ENCODE assay signal across 8 mouse cellular contexts in the genomic region with DNA sequence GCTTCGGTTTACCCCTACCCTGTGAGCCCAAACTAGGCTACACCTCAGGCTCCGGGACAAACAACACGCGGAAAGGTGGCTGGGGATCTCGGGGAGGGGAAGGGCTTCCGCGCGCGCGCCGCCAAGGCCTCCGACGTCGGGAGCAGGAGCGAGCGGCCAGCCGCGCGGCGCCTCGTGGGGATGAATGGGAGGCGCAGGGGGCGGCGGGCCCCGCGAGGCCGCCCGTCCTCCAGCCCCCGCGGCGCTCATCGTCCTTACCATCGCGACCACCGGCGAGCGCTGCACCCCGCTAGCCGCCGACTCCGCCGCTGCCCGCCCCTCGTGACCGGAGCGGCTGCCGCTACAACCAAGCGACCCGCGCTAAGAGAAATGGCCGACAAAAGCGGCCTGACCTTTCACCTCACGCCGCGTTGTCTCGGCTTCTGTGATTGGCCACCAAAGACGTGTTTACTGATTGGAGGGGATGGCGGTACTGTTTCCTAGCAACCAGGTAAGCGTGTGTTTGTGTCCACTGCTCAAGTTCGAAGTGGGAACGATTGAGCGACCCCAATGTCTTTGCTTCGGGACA. TPM values are rescaled to one million over a fixed set of nuclear protein-coding genes. Genes with fewer than 3 reads are reported as not detected.
A peak's percentile ranks its signal among the peaks of the same experiment; 100 is the strongest.
DNase-seq lines count a peak whose midpoint lies in the region; ATAC-seq lines count a peak whose summit lies in the region.

Gene Snrpf (minus strand): TSS at position 426 of the 568 bp plus-strand sequence.

- DNase-seq in MEL-GATA-1-ER (ENCODE audit: extremely low read depth, low read depth), result peak; percentile 88
- peak; percentile 95 for DNase-seq in cerebellum, adult 8-10 months
- peak; percentile 98 for DNase-seq in forelimb bud, embryonic 11.5 days (ENCODE audit: low read depth, low spot score)
- peak; percentile 95 for DNase-seq in layer of hippocampus, adult 9-10 months (ENCODE audit: low spot score)
- peak; percentile 92 for DNase-seq in ovary, postnatal 10 days (ENCODE audit: low spot score)
- DNase-seq in thymus, postnatal 10 days (ENCODE audit: low spot score in 2 of 2), result peak; percentile 85 to 90

- under 1% methylated on average over 62 of the region's 63 CpGs for WGBS in lung, embryonic 16.5 days

- H3K4me3 ChIP-seq in lung, embryonic 16.5 days (ENCODE audit: low read length), result peak within 1 kb of the TSS; percentile 82

- ATAC-seq in hematopoietic stem cell, adult 5-6 weeks (replicated peaks in 1 of 2; ENCODE audit: insufficient read depth in 1 of 2, low FRiP score in 2 of 2, low TSS enrichment in 1 of 2, low read depth in 1 of 2, poor library complexity in 2 of 2, severe bottlenecking in 2 of 2), result peak; percentile 78 to 87
- ATAC-seq in lung, embryonic 16.5 days (ENCODE audit: low read depth), result peak; percentile 94

- peak within 1 kb of the TSS; percentile 71 for H3K4me2 ChIP-seq in lung, embryonic 16.5 days (ENCODE audit: low read depth, low read length)

- H3K27ac ChIP-seq in lung, embryonic 16.5 days (ENCODE audit: low read length), result peak within 1 kb of the TSS; percentile 52

- no peaks in the 10 kb centered on the region for H3K9me3 ChIP-seq in lung, embryonic 16.5 days (ENCODE audit: control insufficient read depth, low read length)

- peaks cover 7% of the 10 kb centered on the region for H3K36me3 ChIP-seq in lung, embryonic 16.5 days (ENCODE audit: control insufficient read depth, insufficient read depth, low read length)

- no peaks in the 10 kb centered on the region for H3K27me3 ChIP-seq in lung, embryonic 16.5 days (ENCODE audit: control insufficient read depth, insufficient read depth, low read depth, low read length)

- H3K4me1 ChIP-seq in lung, embryonic 16.5 days (replicated peaks; ENCODE audit: control insufficient read depth, insufficient read depth, low read length), result peaks cover 13% of the 10 kb centered on the region

- H3K9ac ChIP-seq in lung, embryonic 16.5 days (ENCODE audit: low read length), result peak within 1 kb of the TSS; percentile 81

RNA-seq across cellular contexts. Expression of gene Snrpf, which starts in this region (rescaled TPM):
- 124 and 287 TPM in 2 replicates for total RNA-seq in hematopoietic stem cell, adult 5-6 weeks (2017)
- 99.4 and 105 TPM in 2 replicates for polyA plus RNA-seq in lung, embryonic 16.5 days (2015; fragmentation: Nextera tagmentation; extraction: Ambion mirVana)

Comparison
In these comparisons a context has a peak if more than half of its experiments do, and no peak if none do; other contexts are left out.
1. Peak in every context shown above with its lines: DNase-seq, ATAC-seq, H3K4me3 ChIP-seq and H3K27ac ChIP-seq.